Mouse (Mus musculus) liver, embryonic 15.5 days (tissue): ENCODE data around the gene Nck2. TPM values are rescaled to one million over a fixed set of nuclear protein-coding genes. Genes with fewer than 3 reads are reported as not detected.

ENCODE experiments used
- ATAC-seq: fragments of 200-750 bp; cut with Nextera tagmentation; 2 replicates; pipeline ENCODE4 v1.8.0; 2017; ENCODE audit warnings: moderate number of reproducible peaks, mild to moderate bottlenecking, moderate library complexity; ENCODE audit not compliant: insufficient read depth
- H3K27ac ChIP-seq: fragments of 300-500 bp; sonication (generic); replicated peaks from 2 replicates; pipeline ENCODE4 v1.5.1; 2015; ENCODE audit warnings: mild to moderate bottlenecking, inconsistent platforms
- H3K27me3 ChIP-seq: fragments of 300-500 bp; sonication (generic); 2 replicates; pipeline ENCODE4 v1.6.1; 2015; ENCODE audit warnings: mild to moderate bottlenecking, inconsistent platforms
- H3K36me3 ChIP-seq: fragments of 300-500 bp; sonication (generic); replicated peaks from 2 replicates; pipeline ENCODE4 v1.6.1; 2015; ENCODE audit warnings: moderate library complexity, mild to moderate bottlenecking, inconsistent platforms
- H3K4me1 ChIP-seq: fragments of 300-500 bp; sonication (generic); replicated peaks from 2 replicates; pipeline ENCODE4 v1.6.1; 2015; ENCODE audit warnings: inconsistent platforms
- H3K4me2 ChIP-seq: fragments of 300-500 bp; sonication (generic); 2 replicates; pipeline ENCODE4 v1.6.1; 2015; ENCODE audit warnings: moderate library complexity, mild to moderate bottlenecking, inconsistent platforms
- H3K4me3 ChIP-seq: fragments of 300-500 bp; sonication (generic); replicated peaks from 2 replicates; pipeline ENCODE4 v1.5.1; 2015; ENCODE audit warnings: mild to moderate bottlenecking, inconsistent platforms
- H3K9ac ChIP-seq: fragments of 300-500 bp; sonication (generic); 2 replicates; pipeline ENCODE4 v1.6.1; 2015; ENCODE audit warnings: moderate library complexity, mild to moderate bottlenecking, inconsistent platforms
- H3K9me3 ChIP-seq: fragments of 300-500 bp; sonication (generic); replicated peaks from 2 replicates; pipeline ENCODE4 v1.6.1; 2016; ENCODE audit warnings: inconsistent platforms
- WGBS: fragments of 180-500 bp; shearing (Covaris S2); methylation state at CpG from one replicate; pipeline ENCODE4 v1.1.7; 2015; ENCODE audit warnings: mixed read lengths; ENCODE audit not compliant: insufficient replicate concordance; 5-methylcytosine and 5-hydroxymethylcytosine counted together
- polyA plus RNA-seq: library from polyadenylated mRNA; unstranded; fragments of >200 nt; fragmentation: Nextera tagmentation; extraction: Ambion mirVana; gene quantifications from 2 replicates; pipeline ENCODE4 v1.2.1, GENCODE M21; 2015

Nck2 gene
- polyA plus RNA-seq, 1 experiment from 2014 or later: 10.2 TPM

- Histone ChIP-seq H3K4me1 (peaks cover 65% of the 10 kb centered on the region), H3K27ac (no peak overlapping the region), H3K36me3 (no peaks in the 10 kb centered on the region), H3K27me3 (no peaks in the 10 kb centered on the region), H3K9me3 (no peaks in the 10 kb centered on the region), H3K4me2 (no peak overlapping the region), H3K9ac (no peak overlapping the region), H3K4me3 (no peak overlapping the region)
- ATAC-seq: no peak
- 73% methylated on average over 6 of the region's 6 CpGs for WGBS
Observed at GRCm38 (mm10) chr1:43503676-43504075, 59.3 kb downstream of the Nck2 start.

GRCm38 (mm10) chr1:43504235-43504634, 59.9 kb downstream of the Nck2 start:
- peaks cover 61% of the 10 kb centered on the region for H3K4me1 ChIP-seq
- 39% methylated on average over 4 of the region's 4 CpGs for WGBS
- ATAC-seq: no peak
- no peak overlapping the region for H3K4me2 ChIP-seq
- H3K9ac ChIP-seq: no peak overlapping the region
- no peaks in the 10 kb centered on the region for H3K27me3 ChIP-seq
- H3K36me3 ChIP-seq: 0 out of 2 replicates have a peak, but pooled peaks cover 2% of the 10 kb centered on the region
- no peak overlapping the region for H3K4me3 ChIP-seq
- no peak overlapping the region for H3K27ac ChIP-seq
- no peaks in the 10 kb centered on the region for H3K9me3 ChIP-seq

- WGBS: 63% methylated on average over 3 of the region's 3 CpGs
- Histone ChIP-seq H3K27ac (no peak overlapping the region), H3K27me3 (no peaks in the 10 kb centered on the region), H3K4me3 (no peak overlapping the region), H3K4me2 (no peak overlapping the region), H3K9ac (no peak overlapping the region), H3K9me3 (no peaks in the 10 kb centered on the region), H3K4me1 (peaks cover 39% of the 10 kb centered on the region), H3K36me3 (0 out of 2 replicates have a peak, but pooled peaks cover 9% of the 10 kb centered on the region)
- no peak for ATAC-seq
Observed at GRCm38 (mm10) chr1:43506638-43507037, 62.3 kb downstream of the Nck2 start.

- no peaks in the 10 kb centered on the region for H3K27me3 ChIP-seq
- ATAC-seq: no peak
- no peak overlapping the region for H3K27ac ChIP-seq
- H3K4me2 ChIP-seq: no peak overlapping the region
- H3K9me3 ChIP-seq: no peaks in the 10 kb centered on the region
- H3K9ac ChIP-seq: no peak overlapping the region
- H3K36me3 ChIP-seq: 0 out of 2 replicates have a peak, but pooled peaks cover 12% of the 10 kb centered on the region
- WGBS: 40% methylated on average over 1 of the region's 1 CpGs
- peaks cover 28% of the 10 kb centered on the region for H3K4me1 ChIP-seq
- no peak overlapping the region for H3K4me3 ChIP-seq
Observed at GRCm38 (mm10) chr1:43507809-43508208, 63.4 kb downstream of the Nck2 start.

GRCm38 (mm10) chr1:43511256-43511655, 66.9 kb downstream of the Nck2 start:
- 82% methylated on average over 12 of the region's 12 CpGs for WGBS
- no peak for ATAC-seq
- no peak overlapping the region for H3K27ac ChIP-seq
- no peak overlapping the region for H3K4me3 ChIP-seq
- H3K9ac ChIP-seq: no peak overlapping the region
- H3K27me3 ChIP-seq: no peaks in the 10 kb centered on the region
- H3K4me1 ChIP-seq: peaks cover 8% of the 10 kb centered on the region
- H3K9me3 ChIP-seq: no peaks in the 10 kb centered on the region
- 0 out of 2 replicates have a peak, but pooled peaks cover 12% of the 10 kb centered on the region for H3K36me3 ChIP-seq
- H3K4me2 ChIP-seq: no peak overlapping the region

- no peak overlapping the region for H3K4me3 ChIP-seq
- no peak for ATAC-seq
- 0 out of 2 replicates have a peak, but pooled peaks cover 12% of the 10 kb centered on the region for H3K36me3 ChIP-seq
- H3K4me1 ChIP-seq: 0 out of 2 replicates have a peak, but pooled peaks cover 4% of the 10 kb centered on the region
- H3K9ac ChIP-seq: no peak overlapping the region
- WGBS: 90% methylated on average over 8 of the region's 8 CpGs
- H3K4me2 ChIP-seq: no peak overlapping the region
- H3K9me3 ChIP-seq: no peaks in the 10 kb centered on the region
- no peaks in the 10 kb centered on the region for H3K27me3 ChIP-seq
- H3K27ac ChIP-seq: no peak overlapping the region
Observed at GRCm38 (mm10) chr1:43511667-43512066, 67.3 kb downstream of the Nck2 start.

GRCm38 (mm10) chr1:43517405-43517804, 73.0 kb downstream of the Nck2 start:
- H3K9me3 ChIP-seq: no peaks in the 10 kb centered on the region
- no peak overlapping the region for H3K4me2 ChIP-seq
- 76% methylated on average over 3 of the region's 3 CpGs for WGBS
- H3K27me3 ChIP-seq: no peaks in the 10 kb centered on the region
- H3K27ac ChIP-seq: no peak overlapping the region
- H3K36me3 ChIP-seq: no peaks in the 10 kb centered on the region
- ATAC-seq: no peak
- no peak overlapping the region for H3K4me3 ChIP-seq
- H3K9ac ChIP-seq: no peak overlapping the region
- peaks cover 43% of the 10 kb centered on the region for H3K4me1 ChIP-seq

- 0 out of 2 replicates have a peak overlapping the region, but pooled peaks have one; percentile 23 for H3K4me2 ChIP-seq
- ATAC-seq: no peak
- 51% methylated on average over 1 of the region's 1 CpGs for WGBS
- no peak overlapping the region for H3K9ac ChIP-seq
- no peaks in the 10 kb centered on the region for H3K36me3 ChIP-seq
- H3K4me1 ChIP-seq: peaks cover 47% of the 10 kb centered on the region
- H3K27me3 ChIP-seq: no peaks in the 10 kb centered on the region
- H3K4me3 ChIP-seq: no peak overlapping the region
- peak overlapping the region; percentile 74 for H3K27ac ChIP-seq
- no peaks in the 10 kb centered on the region for H3K9me3 ChIP-seq
Observed at GRCm38 (mm10) chr1:43520216-43520988, 76.0 kb downstream of the Nck2 start.

GRCm38 (mm10) chr1:43520989-43521371, 76.6 kb downstream of the Nck2 start:
- peak; percentile 60 for ATAC-seq
- Histone ChIP-seq H3K27ac (peak overlapping the region; percentile 64), H3K4me2 (peak overlapping the region; percentile 23; the same call in 1 of the 2 replicates), H3K4me1 (peaks cover 47% of the 10 kb centered on the region), H3K4me3 (no peak overlapping the region), H3K27me3 (no peaks in the 10 kb centered on the region), H3K9ac (no peak overlapping the region), H3K36me3 (no peaks in the 10 kb centered on the region), H3K9me3 (no peaks in the 10 kb centered on the region)
- 14% methylated on average over 3 of the region's 3 CpGs for WGBS

GRCm38 (mm10) chr1:43521512-43521911, 77.1 kb downstream of the Nck2 start:
- Histone ChIP-seq H3K4me2 (0 out of 2 replicates have a peak overlapping the region, but pooled peaks have one; percentile 23), H3K27me3 (no peaks in the 10 kb centered on the region), H3K9ac (no peak overlapping the region), H3K4me1 (peaks cover 47% of the 10 kb centered on the region), H3K27ac (peak overlapping the region; percentile 66), H3K9me3 (no peaks in the 10 kb centered on the region), H3K4me3 (no peak overlapping the region), H3K36me3 (no peaks in the 10 kb centered on the region)
- ATAC-seq: peak; percentile 75
- WGBS: 37% methylated on average over 3 of the region's 3 CpGs

- peak; percentile 30 for ATAC-seq
- Histone ChIP-seq H3K4me1 (peaks cover 47% of the 10 kb centered on the region), H3K36me3 (no peaks in the 10 kb centered on the region), H3K27me3 (no peaks in the 10 kb centered on the region), H3K27ac (peak overlapping the region; percentile 66), H3K9ac (no peak overlapping the region), H3K4me2 (no peak overlapping the region), H3K9me3 (no peaks in the 10 kb centered on the region), H3K4me3 (no peak overlapping the region)
- WGBS: 43% methylated on average over 4 of the region's 4 CpGs
Observed at GRCm38 (mm10) chr1:43521950-43522349, 77.6 kb downstream of the Nck2 start.
